Comparison of ENCODE assay signal across 26 mouse cellular contexts in the genomic region with DNA sequence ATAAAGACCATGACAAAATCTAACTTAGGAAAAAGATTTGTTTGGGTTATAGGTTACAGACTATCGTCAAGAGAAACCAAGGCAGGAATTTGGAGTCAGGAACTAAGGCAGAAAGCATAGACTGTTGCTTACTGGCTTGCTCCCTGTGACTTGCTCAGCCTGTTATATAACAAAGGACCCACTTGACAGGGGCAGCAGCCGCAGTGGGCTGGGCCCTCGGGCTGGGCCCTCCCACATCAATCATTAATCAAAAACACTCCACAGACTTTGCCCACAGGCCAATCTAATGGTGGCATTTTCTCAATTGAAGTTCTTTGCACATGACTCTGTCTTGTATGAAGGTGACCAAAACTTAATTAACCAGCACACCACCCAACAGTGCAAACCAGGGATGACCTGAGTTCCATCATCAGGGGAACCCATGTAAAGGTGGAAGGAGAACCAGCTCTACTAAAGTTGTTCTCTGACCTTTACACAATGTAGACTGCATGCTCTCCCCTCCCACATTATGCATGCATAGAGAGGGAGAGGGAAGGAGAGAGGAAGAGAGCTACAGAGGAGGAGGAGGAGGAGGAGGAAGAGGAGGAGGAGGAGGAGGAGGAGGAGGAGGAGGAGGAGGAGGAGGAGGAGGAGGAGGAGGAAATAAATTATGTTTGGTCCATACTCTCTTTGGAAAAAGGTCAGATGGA. TPM values are rescaled to one million over a fixed set of nuclear protein-coding genes. Genes with fewer than 3 reads are reported as not detected.
DNase-seq lines count a peak whose midpoint lies in the region; ATAC-seq and TF ChIP-seq lines count a peak whose summit lies in the region.
"Had no signal": no experiment of that assay in that cellular context is flagged by ENCODE, and none has a peak within 500 bp of the region (broad histone marks: within the 10 kb centered on the region; RNA-seq: fewer than 3 reads in every experiment).

No protein-coding gene starts in this region.

- no peaks in the 10 kb centered on the region; the same call in 1 of the 2 replicates for H3K4me1 ChIP-seq in liver, adult 2 months (ENCODE audit: control insufficient read depth, insufficient read depth, low read length)
- H3K4me1 ChIP-seq in liver, postnatal 0 days (ENCODE audit: insufficient read depth), result no peaks in the 10 kb centered on the region
- H3K4me1 ChIP-seq in kidney, embryonic 14.5 days (ENCODE audit: control insufficient read depth, insufficient read depth, low read length), result no peaks in the 10 kb centered on the region
- H3K4me1 ChIP-seq: hindbrain, embryonic 12.5 days; limb, embryonic 10.5 days; limb, embryonic 15.5 days; stomach, embryonic 15.5 days had no signal

- peak; percentile 4 for DNase-seq in liver, adult 2 months (ENCODE audit: extremely low read depth, low read depth, low spot score)
- no peak for DNase-seq in liver, postnatal 0 days
- peak; percentile 14 to 62 for DNase-seq in kidney, postnatal 25 days
- no peak for DNase-seq in adrenal gland, postnatal 10 days
- no peak for DNase-seq in heart, postnatal 4 days
- no peak for DNase-seq in heart, adult 9 months (ENCODE audit: low spot score in 2 of 2)
- DNase-seq: adrenal gland, postnatal 25 days; cerebellum, adult 11-12 months; cerebellum, postnatal 14 days; gastrocnemius, adult 2 months; lung, embryonic 14.5 days; lung, postnatal 14 days; midbrain, embryonic 14.5 days; right cerebral cortex, postnatal 25 days; thymus, postnatal 14 days had no signal

- no peak for TF ChIP-seq POLR2A in liver, adult 2 months (IDR thresholded peaks at IDR 0.05; ENCODE audit: extremely low read depth, insufficient read depth, low read length)

- no peak for TF ChIP-seq CTCF in liver, adult 2 months (IDR thresholded peaks at IDR 0.05; ENCODE audit: low read depth, low read length)
- no peak for TF ChIP-seq CTCF in liver, postnatal 0 days (IDR thresholded peaks at IDR 0.05; ENCODE audit: low read depth)

- no peak overlapping the region for H3K4me3 ChIP-seq in liver, adult 2 months (ENCODE audit: insufficient read depth, low read depth, low read length)
- H3K4me3 ChIP-seq in liver, postnatal 0 days (ENCODE audit: low read depth, low read length), result no peak overlapping the region
- no peak overlapping the region for H3K4me3 ChIP-seq in kidney, embryonic 14.5 days (ENCODE audit: low read length)
- H3K4me3 ChIP-seq: erythroblast, embryonic 14.5 days; gastrocnemius, adult 2 months; hindbrain, embryonic 12.5 days; limb, embryonic 10.5 days; limb, embryonic 15.5 days; stomach, embryonic 15.5 days had no signal

- H3K36me3 ChIP-seq in liver, adult 2 months (ENCODE audit: control insufficient read depth, insufficient read depth, low read length), result no peaks in the 10 kb centered on the region
- H3K36me3 ChIP-seq in liver, postnatal 0 days (replicated peaks; ENCODE audit: insufficient read depth, low read length), result no peaks in the 10 kb centered on the region
- H3K36me3 ChIP-seq in kidney, embryonic 14.5 days (ENCODE audit: control insufficient read depth, insufficient read depth, low read length), result no peaks in the 10 kb centered on the region
- H3K36me3 ChIP-seq: hindbrain, embryonic 12.5 days; limb, embryonic 10.5 days; limb, embryonic 15.5 days; stomach, embryonic 15.5 days had no signal

- H3K9ac ChIP-seq in liver, adult 2 months (ENCODE audit: low read depth, low read length), result no peak overlapping the region
- no peak overlapping the region for H3K9ac ChIP-seq in liver, postnatal 0 days (replicated peaks)
- H3K9ac ChIP-seq in kidney, embryonic 14.5 days (ENCODE audit: low read depth, low read length), result no peak overlapping the region
- H3K9ac ChIP-seq: hindbrain, embryonic 12.5 days; limb, embryonic 15.5 days; liver, embryonic 14.5 days; lung, embryonic 14.5 days; stomach, embryonic 15.5 days had no signal

- H3K27me3 ChIP-seq in liver, adult 2 months (ENCODE audit: control insufficient read depth, insufficient read depth, low read length), result no peaks in the 10 kb centered on the region
- H3K27me3 ChIP-seq in liver, postnatal 0 days (ENCODE audit: insufficient read depth, low read length), result no peaks in the 10 kb centered on the region
- H3K27me3 ChIP-seq in kidney, embryonic 14.5 days (ENCODE audit: control insufficient read depth, insufficient read depth, low read length), result no peaks in the 10 kb centered on the region
- H3K27me3 ChIP-seq: stomach, embryonic 15.5 days had no signal

- no peak overlapping the region for H3K4me2 ChIP-seq in liver, postnatal 0 days (ENCODE audit: low read depth, low read length)
- no peak overlapping the region for H3K4me2 ChIP-seq in kidney, embryonic 14.5 days (replicated peaks; ENCODE audit: low read depth, low read length)
- H3K4me2 ChIP-seq: hindbrain, embryonic 12.5 days; limb, embryonic 15.5 days; lung, embryonic 14.5 days; stomach, embryonic 15.5 days had no signal

- TF ChIP-seq EP300 in liver, postnatal 0 days (IDR thresholded peaks at IDR 0.05; ENCODE audit: low read depth), result no peak

- no peak for ATAC-seq in liver, postnatal 0 days
- peak; percentile 32; the same call in 1 of the 2 replicates for ATAC-seq in kidney, embryonic 14.5 days (ENCODE audit: low FRiP score, low TSS enrichment)
- ATAC-seq: forebrain, embryonic 16.5 days; hindbrain, postnatal 0 days; Patski had no signal

- WGBS in liver, adult 2 months, result 53% methylated on average over 3 of the region's 3 CpGs
- WGBS in liver, postnatal 0 days (ENCODE audit: insufficient replicate concordance), result 75% methylated on average over 3 of the region's 3 CpGs
- WGBS in kidney, embryonic 14.5 days, result 60% methylated on average over 3 of the region's 3 CpGs

- H3K27ac ChIP-seq in liver, adult 2 months (replicated peaks; ENCODE audit: insufficient read depth, low read depth, low read length), result no peak overlapping the region
- H3K27ac ChIP-seq in liver, postnatal 0 days (ENCODE audit: low read depth), result no peak overlapping the region
- H3K27ac ChIP-seq in kidney, embryonic 14.5 days (ENCODE audit: low read depth, low read length), result no peak overlapping the region
- H3K27ac ChIP-seq: gastrocnemius, adult 2 months; hindbrain, embryonic 12.5 days; hindbrain, postnatal 0 days; limb, embryonic 10.5 days; limb, embryonic 15.5 days; liver, embryonic 14.5 days; stomach, embryonic 15.5 days had no signal

- H3K79me2 ChIP-seq in liver, adult 2 months (ENCODE audit: control insufficient read depth, insufficient read depth, low read length), result no peaks in the 10 kb centered on the region

- H3K9me3 ChIP-seq in liver, postnatal 0 days (ENCODE audit: low read length), result no peaks in the 10 kb centered on the region
- no peaks in the 10 kb centered on the region for H3K9me3 ChIP-seq in kidney, embryonic 14.5 days (ENCODE audit: control insufficient read depth, low read length)
- H3K9me3 ChIP-seq: G1E; hindbrain, embryonic 12.5 days; limb, embryonic 10.5 days; limb, embryonic 15.5 days; stomach, embryonic 15.5 days had no signal

RNA-seq across cellular contexts. Expression of a gene that starts 17.0 kb away (rescaled TPM):
- 0.37 and 0.47 TPM in 2 replicates for total RNA-seq in liver, adult 2 months (2014; rRNA removed)
- polyA plus RNA-seq in liver, adult 2 months (2012; rRNA removed), result 0.17 TPM in 2 replicates
- 0.12 and 0.15 TPM in 2 replicates for polyA plus RNA-seq in liver, postnatal 0 days (2015; fragmentation: Nextera tagmentation; extraction: Ambion mirVana)
- polyA plus RNA-seq in kidney, embryonic 14.5 days (2014; fragmentation: Nextera tagmentation; extraction: Ambion mirVana), result 0.24 and 0.34 TPM in 2 replicates
- 1 to 10 TPM in 1 of 2 experiments, under 1 TPM in 1; 0.72 to 1.5 TPM for total RNA-seq in adrenal gland, postnatal 10 days (2021)
- under 1 TPM; 0.56 to 0.69 TPM for total RNA-seq in heart, postnatal 4 days (2021)
- polyA plus RNA-seq: erythroblast, embryonic 14.5 days; G1E had no signal

Comparison
In these comparisons a context has a peak if more than half of its experiments do, and no peak if none do; other contexts are left out.
1. DNase-seq: peak in liver, adult 2 months (single experiment) and kidney, postnatal 25 days (2 of 2); none in liver, postnatal 0 days (single experiment), adrenal gland, postnatal 10 days (single experiment), heart, postnatal 4 days (single experiment) and heart, adult 9 months (0 of 2).